Mouse (Mus musculus) frontal cortex, postnatal 25 days (tissue): ENCODE results near the gene Aadacl4.
"Not testable (repeated sequence)": the region's sequence is repeated elsewhere in the genome, so short reads cannot be mapped to it uniquely, and the experiment has no call there.

ENCODE experiments used
- DNase-seq, 2 experiments: peaks; one replicate each; pipeline ENCODE4 v3.0.0; 2022; ENCODE audit warnings: low spot score in 2 of 2

The Aadacl4 gene

DNA sequence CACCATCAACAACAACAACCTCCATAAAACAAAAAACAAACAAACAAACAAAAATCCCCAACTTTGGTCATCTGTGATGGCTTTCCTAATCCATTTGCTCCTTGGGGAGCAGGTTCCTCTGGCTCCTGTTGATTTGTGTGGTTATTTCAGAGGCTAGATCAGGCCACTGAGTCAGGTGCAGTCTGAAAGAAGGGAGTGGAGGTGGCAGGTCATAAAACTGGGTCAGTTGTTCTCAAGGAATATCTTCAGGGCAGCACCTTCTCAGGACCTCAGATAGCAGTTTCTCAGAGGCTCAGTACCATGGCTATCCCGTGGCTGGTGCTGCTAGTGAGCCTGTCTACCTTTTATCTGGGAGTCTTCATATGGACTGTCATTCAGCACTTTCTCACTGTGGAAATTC lies at the start of gene Aadacl4:
Aadacl4 (plus strand) TSS at position 301 of the 400 bp plus-strand sequence.
- DNase-seq, result no peak

DNA sequence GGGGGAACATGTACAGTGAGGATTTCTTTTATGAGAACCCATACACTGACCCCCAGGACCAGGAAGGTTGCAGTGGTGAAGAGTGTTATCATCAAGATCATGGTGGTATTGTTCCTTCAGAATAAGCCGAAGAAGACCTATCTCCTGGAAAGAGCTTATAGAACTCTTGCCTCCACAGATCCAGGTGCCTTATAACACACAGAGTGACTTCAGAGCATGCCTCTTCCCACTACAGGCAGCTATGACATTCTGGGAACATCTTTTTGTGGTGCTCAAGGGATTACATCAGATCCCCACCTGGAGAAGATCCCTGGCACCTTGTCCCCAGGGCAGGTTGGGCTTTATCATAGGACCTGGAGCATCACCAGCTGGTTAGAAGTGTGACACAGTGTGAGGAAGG lies 48.5 kb upstream of the Aadacl4 start, which contains the start of gene Gm13124:
Gm13124 (minus strand) TSS at position 101 of the 400 bp plus-strand sequence.
- DNase-seq, result no peak

DNA sequence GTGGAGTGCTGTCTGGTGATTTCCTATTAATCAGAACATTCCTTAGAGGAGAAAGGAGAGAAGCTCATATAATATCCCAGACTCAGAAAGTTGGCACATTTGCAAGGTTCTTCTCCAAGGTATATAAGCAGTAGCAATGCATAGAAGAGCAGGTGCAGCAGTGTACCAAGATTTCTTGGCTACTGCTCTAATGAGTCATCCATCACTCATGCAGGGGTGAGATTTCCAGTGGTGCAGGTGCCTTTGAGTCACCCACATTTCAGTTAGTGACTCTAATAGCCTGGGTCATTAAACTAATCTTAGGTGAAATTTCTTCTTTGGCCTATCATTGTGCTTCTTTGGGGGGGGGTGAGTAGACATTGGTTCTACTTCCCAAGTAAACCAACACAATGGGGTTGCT lies 45.8 kb upstream of the Aadacl4 start:
- DNase-seq, result no peak

DNA sequence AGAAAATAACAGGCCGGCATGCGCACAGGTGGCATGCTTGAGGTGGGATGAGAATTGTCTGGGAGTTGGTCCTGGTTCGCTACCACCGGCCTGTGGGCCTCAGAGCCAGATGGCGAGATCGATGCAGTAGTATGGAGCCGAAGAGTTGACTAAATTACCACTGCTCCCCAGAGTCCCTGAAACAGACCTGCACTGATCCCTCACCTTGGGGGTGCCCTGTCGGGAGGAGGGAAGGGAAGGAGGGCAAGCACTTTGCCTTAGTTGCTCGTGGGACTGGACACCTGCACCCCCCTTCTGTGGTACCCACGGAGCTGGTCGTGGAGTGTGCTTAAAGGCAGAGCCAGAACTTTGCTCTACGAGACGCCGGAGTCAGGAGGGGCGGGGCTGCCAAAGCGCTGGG lies 27.3 kb upstream of the Aadacl4 start:
- DNase-seq, result not testable (repeated sequence)

DNA sequence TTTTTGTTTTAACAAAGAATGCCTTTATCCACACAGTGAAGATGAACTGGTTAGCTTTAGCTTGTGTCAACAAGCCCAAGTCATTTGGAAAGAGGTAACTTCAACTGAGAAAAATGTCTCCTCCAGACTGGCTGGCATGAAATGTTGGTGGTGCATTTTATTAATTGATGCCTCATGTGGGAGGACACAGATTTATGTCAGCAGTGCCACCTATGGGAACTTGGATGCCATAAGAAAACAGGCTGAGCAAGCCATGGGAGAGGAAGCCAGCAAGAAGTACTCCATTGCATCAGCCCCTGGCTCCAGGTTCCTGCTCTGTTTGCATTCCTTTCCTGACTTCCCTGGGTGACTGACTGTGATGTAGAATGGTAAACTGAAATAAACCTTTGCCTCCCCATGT lies 20.7 kb upstream of the Aadacl4 start:
- DNase-seq, result no peak

DNA sequence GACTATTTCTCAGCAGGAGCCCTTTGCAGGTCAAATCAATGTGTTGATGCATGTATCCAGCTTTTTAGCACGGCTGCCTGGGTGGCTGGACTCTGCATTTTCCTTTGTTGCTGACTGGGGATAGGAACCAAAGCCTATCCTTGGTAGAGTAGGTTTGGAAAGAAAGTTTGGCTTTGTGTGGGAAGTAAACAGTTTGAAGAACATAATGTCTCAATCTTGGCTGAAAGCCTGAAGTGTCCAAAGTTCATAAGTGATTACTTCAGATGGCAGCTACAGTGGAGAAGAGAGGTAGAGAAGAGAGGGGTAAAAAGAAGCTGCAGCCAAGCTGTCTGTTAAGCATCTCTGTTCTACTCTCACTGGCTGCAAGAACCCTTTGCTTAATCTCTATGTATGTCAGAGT lies 1.1 kb downstream of the Aadacl4 start:
- no peak for DNase-seq

DNA sequence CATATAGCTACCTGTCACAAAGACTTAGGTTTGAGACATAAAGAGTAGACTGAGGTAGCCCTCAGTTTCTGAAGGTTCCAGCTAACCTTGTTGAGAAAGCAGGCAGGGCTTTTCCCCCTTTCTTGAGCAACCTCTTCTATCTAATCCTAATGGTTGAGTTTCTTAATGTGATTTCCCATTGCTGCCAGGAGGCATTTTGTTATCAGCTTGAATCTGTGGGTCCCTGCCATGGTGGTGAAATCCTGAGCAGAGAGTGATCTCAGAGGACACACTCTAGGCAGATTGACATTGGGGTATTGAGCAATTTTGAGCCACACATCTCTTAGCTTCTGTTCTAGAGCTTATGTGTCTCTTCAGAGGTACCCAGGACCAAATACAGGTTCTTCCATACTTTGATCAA lies 24.8 kb downstream of the Aadacl4 start:
- DNase-seq, result no peak
